Mouse (Mus musculus) heart, postnatal 0 days (tissue): ENCODE results near the gene Calm1.

Experiments used
- CTCF ChIP-seq: IDR thresholded peaks from 2 replicates; pipeline ENCODE4 v1.5.1; 2016; ENCODE audit warnings: antibody characterized with exemption, control low read depth, low read depth
- EP300 ChIP-seq: IDR thresholded peaks from 2 replicates; pipeline ENCODE4 v1.6.1; 2016; ENCODE audit warnings: antibody characterized with exemption, low read depth

DNA sequence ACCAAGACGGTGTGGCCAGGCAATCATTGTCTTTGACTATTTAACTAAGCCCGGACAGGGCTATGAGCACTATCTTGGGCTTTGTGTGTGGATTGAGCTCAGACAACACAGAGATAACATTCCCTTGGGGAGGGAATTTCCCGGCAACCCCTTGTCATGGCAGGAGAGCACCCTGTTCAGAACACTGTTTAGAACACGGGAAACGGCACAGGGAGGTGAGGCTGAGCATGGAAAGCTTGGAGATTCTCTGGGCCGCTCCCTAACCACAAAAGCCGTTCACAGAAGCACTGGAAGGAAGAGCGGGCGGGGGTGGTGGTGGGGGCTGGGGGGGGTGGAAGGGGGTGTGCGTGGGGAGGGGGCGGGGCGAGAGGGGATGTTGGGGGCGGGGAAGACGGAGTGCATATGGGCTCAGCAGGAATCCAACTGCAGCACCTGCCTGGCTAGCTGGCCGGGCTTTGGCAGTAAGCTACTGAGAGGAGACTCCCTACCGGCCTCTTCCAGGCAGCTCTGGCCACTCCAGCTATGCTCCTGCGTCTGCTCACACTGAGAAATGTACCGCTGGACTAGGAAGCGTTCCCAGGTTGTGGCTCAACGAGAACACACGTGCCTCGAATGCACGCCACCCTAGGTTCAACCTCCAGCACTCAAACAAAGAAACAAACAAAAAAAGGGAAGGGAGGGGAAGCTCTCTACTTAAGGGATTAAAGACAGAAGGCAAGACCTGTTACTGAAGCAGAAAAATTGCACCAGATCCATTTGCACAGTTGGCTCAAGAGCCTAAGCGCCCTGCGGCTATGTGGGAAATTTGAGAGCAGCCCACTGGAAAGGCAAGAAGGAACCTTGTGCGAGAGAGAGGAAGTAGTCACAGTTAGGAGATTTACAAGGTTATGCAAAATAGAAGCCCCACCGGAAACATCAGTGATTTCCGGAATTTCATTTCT is 31.0 kb upstream of the Calm1 start:
- TF ChIP-seq CTCF (no peak), EP300 (no peak)
